Mouse (Mus musculus) bone marrow, adult 2 months (tissue): ENCODE measurements around the gene Scnn1b.

ENCODE experiments used
- CTCF ChIP-seq: fragments of 200-500 bp; IDR thresholded peaks from 2 replicates; pipeline ENCODE4 v1.5.1; 2011; ENCODE audit warnings: low read length, control low read depth; ENCODE audit not compliant: control insufficient read depth, insufficient read depth
- POLR2A ChIP-seq: fragments of 200-500 bp; IDR thresholded peaks from 2 replicates; pipeline ENCODE4 v1.6.1; 2011; ENCODE audit warnings: low read depth, mild to moderate bottlenecking, control low read depth, low read length, borderline replicate concordance; ENCODE audit not compliant: control insufficient read depth

- TF ChIP-seq CTCF (no peak), POLR2A (no peak)
These were observed 99.1 kb downstream of the Scnn1b start for GRCm38 (mm10) chr7:121963883-121964398.
